Comparison of ENCODE assay signal across 11 mouse cellular contexts in the genomic region with DNA sequence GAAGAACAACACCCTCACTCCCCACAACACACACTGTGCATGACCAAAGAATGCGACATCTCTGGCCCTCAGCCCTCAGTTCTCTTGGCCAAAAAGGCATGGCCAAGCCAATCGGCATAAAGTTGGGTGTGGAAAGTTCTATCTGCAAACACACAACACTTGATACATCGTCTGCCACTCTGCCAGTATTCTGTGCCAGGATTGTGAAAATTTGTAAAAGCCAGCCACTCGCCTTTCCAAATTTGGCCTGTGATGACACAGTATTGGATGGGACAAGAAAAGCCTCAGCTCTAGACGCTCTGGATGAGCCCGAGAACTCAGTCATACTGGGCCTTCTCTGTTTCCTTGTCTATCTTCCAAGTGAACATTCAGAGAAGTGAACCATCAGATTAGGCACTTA. TPM values are rescaled to one million over a fixed set of nuclear protein-coding genes. Genes with fewer than 3 reads are reported as not detected.
DNase-seq lines count a peak whose midpoint lies in the region; TF ChIP-seq lines count a peak whose summit lies in the region.
"Had no signal": no experiment of that assay in that cellular context is flagged by ENCODE, and none has a peak within 500 bp of the region (broad histone marks: within the 10 kb centered on the region; RNA-seq: fewer than 3 reads in every experiment).

No protein-coding gene starts in this region.

- peak overlapping the region; percentile 57; the same call in 1 of the 2 replicates for H3K27ac ChIP-seq in layer of hippocampus, adult 2 months
- H3K27ac ChIP-seq: liver, embryonic 13.5 days had no signal

- no peak overlapping the region for H3K4me3 ChIP-seq in layer of hippocampus, adult 2 months
- H3K4me3 ChIP-seq: liver, embryonic 13.5 days had no signal

- TF ChIP-seq CTCF in layer of hippocampus, adult 2 months (conservative IDR thresholded peaks at IDR 0.05), result no peak

- DNase-seq in adrenal gland, postnatal 10 days, result peak; percentile 29
- no peak for DNase-seq in adrenal gland, postnatal 25 days
- no peak for DNase-seq in layer of hippocampus, adult 2 months (ENCODE audit: low spot score in 2 of 2)
- no peak for DNase-seq in layer of hippocampus, postnatal 10 days (ENCODE audit: low spot score in 2 of 2)
- peak; percentile 2 for DNase-seq in NIH3T3 (ENCODE audit: low read depth)
- peak; percentile 1 to 4 for DNase-seq in heart, adult 9 months (ENCODE audit: low spot score in 2 of 2)
- no peak for DNase-seq in cerebellum, adult 11-12 months
- DNase-seq in spleen, postnatal 36 days (ENCODE audit: low spot score in 2 of 2), result no peak

RNA-seq across cellular contexts. Expression of a gene that starts 2.7 kb away (rescaled TPM):
- 10 to 100 TPM in 1 of 2 experiments, 1 to 10 TPM in 1; 7.0 to 13.0 TPM for total RNA-seq in adrenal gland, postnatal 10 days (2021)
- 7.0 and 8.4 TPM in 2 replicates for total RNA-seq in adrenal gland, postnatal 25 days (2021)
- 100 to 1,000 TPM; 688 to 710 TPM for total RNA-seq in layer of hippocampus, adult 2 months (2021)
- total RNA-seq in layer of hippocampus, postnatal 10 days (2021), result 100 to 1,000 TPM; 102 to 115 TPM

RNA-seq across cellular contexts. Expression of a gene that starts 39.8 kb away (rescaled TPM):
- not detected for total RNA-seq in adrenal gland, postnatal 10 days (2021)
- total RNA-seq in adrenal gland, postnatal 25 days (2021), result not detected in 2 replicates
- under 1 TPM in 1 of 2 experiments, not detected in 1; 0.20 TPM for total RNA-seq in layer of hippocampus, adult 2 months (2021)
- under 1 TPM in 1 of 2 experiments, not detected in 1; 0.39 TPM for total RNA-seq in layer of hippocampus, postnatal 10 days (2021)
- total RNA-seq: G1E; left cerebral cortex, adult 18-20 months had no signal

RNA-seq across cellular contexts. Expression of a gene that starts 48.8 kb away (rescaled TPM):
- total RNA-seq in adrenal gland, postnatal 10 days (2021), result under 1 TPM; 0.66 to 0.73 TPM
- total RNA-seq in adrenal gland, postnatal 25 days (2021), result 0.24 and 0.61 TPM in 2 replicates
- 10 to 100 TPM; 18.5 to 28.3 TPM for total RNA-seq in layer of hippocampus, adult 2 months (2021)
- 10 to 100 TPM; 22.7 to 33.9 TPM for total RNA-seq in layer of hippocampus, postnatal 10 days (2021)
- total RNA-seq: G1E had no signal

Comparison
In these comparisons a context has a peak if more than half of its experiments do, and no peak if none do; other contexts are left out.
1. DNase-seq: peak in adrenal gland, postnatal 10 days (single experiment), NIH3T3 (single experiment) and heart, adult 9 months (2 of 2); none in adrenal gland, postnatal 25 days (single experiment), layer of hippocampus, adult 2 months (0 of 2), layer of hippocampus, postnatal 10 days (0 of 2), cerebellum, adult 11-12 months (single experiment) and spleen, postnatal 36 days (0 of 2).
2. RNA of a gene that starts 2.7 kb away (total RNA-seq): 688 to 710 TPM in layer of hippocampus, adult 2 months and 102 to 115 TPM in layer of hippocampus, postnatal 10 days; 7.0 to 13.0 TPM in adrenal gland, postnatal 10 days and 7.0 to 8.4 TPM in adrenal gland, postnatal 25 days; every median in the first group is over 4 times any median in the second.
3. RNA of a gene that starts 48.8 kb away (total RNA-seq): 22.7 to 33.9 TPM in layer of hippocampus, postnatal 10 days and 18.5 to 28.3 TPM in layer of hippocampus, adult 2 months; 0.66 to 0.73 TPM in adrenal gland, postnatal 10 days and 0.24 to 0.61 TPM in adrenal gland, postnatal 25 days; every median in the first group is over 10 times any median in the second.